ENCODE assay signal across 19 mouse cellular contexts in genomic region chr6:84568880-84569279, GRCm38 (mm10). TPM values are rescaled to one million over a fixed set of nuclear protein-coding genes. Genes with fewer than 3 reads are reported as not detected.
DNase-seq lines count a peak whose midpoint lies in the region; ATAC-seq and TF ChIP-seq lines count a peak whose summit lies in the region.
"Had no signal": no experiment of that assay in that cellular context is flagged by ENCODE, and none has a peak within 500 bp of the region (broad histone marks: within the 10 kb centered on the region; RNA-seq: fewer than 3 reads in every experiment).

No protein-coding gene starts in this region.

- no peak for TF ChIP-seq POLR2A in heart, adult 2 months (IDR thresholded peaks at IDR 0.05; ENCODE audit: insufficient read depth, low read depth, low read length)

- no peaks in the 10 kb centered on the region for H3K79me2 ChIP-seq in heart, adult 2 months (replicated peaks; ENCODE audit: control insufficient read depth, insufficient read depth, low read length)

- H3K9ac ChIP-seq in forebrain, embryonic 12.5 days = no peak overlapping the region
- no peak overlapping the region for H3K9ac ChIP-seq in heart, adult 2 months (ENCODE audit: low read depth, low read length)
- H3K9ac ChIP-seq: forebrain, embryonic 15.5 days; hindbrain, embryonic 14.5 days had no signal

- no peak for TF ChIP-seq CTCF in heart, adult 2 months (IDR thresholded peaks at IDR 0.05)

- intact Hi-C loops in heart, adult 2 months (cut with DNase I) = no loop called here

- TF ChIP-seq EP300 in heart, adult 2 months (IDR thresholded peaks at IDR 0.05; ENCODE audit: insufficient read depth, low read depth, low read length) = no peak

- H3K4me1 ChIP-seq in forebrain, embryonic 10.5 days = peaks cover 31% of the 10 kb centered on the region
- peaks cover 13% of the 10 kb centered on the region for H3K4me1 ChIP-seq in forebrain, embryonic 12.5 days
- H3K4me1 ChIP-seq in heart, adult 2 months (ENCODE audit: control insufficient read depth, insufficient read depth, low read length) = no peaks in the 10 kb centered on the region

- peak overlapping the region; percentile 75 for H3K27ac ChIP-seq in forebrain, embryonic 10.5 days
- H3K27ac ChIP-seq in forebrain, embryonic 12.5 days = no peak overlapping the region
- no peak overlapping the region for H3K27ac ChIP-seq in heart, adult 2 months
- H3K27ac ChIP-seq: forebrain, embryonic 15.5 days; hindbrain, embryonic 14.5 days had no signal

- no peaks in the 10 kb centered on the region for H3K36me3 ChIP-seq in forebrain, embryonic 10.5 days (replicated peaks)
- H3K36me3 ChIP-seq in forebrain, embryonic 12.5 days (replicated peaks) = no peaks in the 10 kb centered on the region
- no peaks in the 10 kb centered on the region for H3K36me3 ChIP-seq in heart, adult 2 months (ENCODE audit: control insufficient read depth, insufficient read depth, low read length)
- H3K36me3 ChIP-seq: forebrain, embryonic 15.5 days; G1E had no signal

- 85% methylated on average over 6 of the region's 6 CpGs for WGBS in forebrain, embryonic 10.5 days
- 82% methylated on average over 6 of the region's 6 CpGs for WGBS in forebrain, embryonic 12.5 days
- WGBS in heart, adult 2 months = 63% methylated on average over 6 of the region's 6 CpGs

- H3K4me2 ChIP-seq in forebrain, embryonic 12.5 days = no peak overlapping the region
- H3K4me2 ChIP-seq: forebrain, embryonic 15.5 days; heart, embryonic 11.5 days; hindbrain, embryonic 14.5 days had no signal

- H3K9me3 ChIP-seq in forebrain, embryonic 10.5 days = no peaks in the 10 kb centered on the region
- H3K9me3 ChIP-seq in forebrain, embryonic 12.5 days = no peaks in the 10 kb centered on the region
- H3K9me3 ChIP-seq: forebrain, embryonic 15.5 days; G1E had no signal

- H3K4me3 ChIP-seq in forebrain, embryonic 10.5 days = no peak overlapping the region
- no peak overlapping the region for H3K4me3 ChIP-seq in forebrain, embryonic 12.5 days (replicated peaks)
- no peak overlapping the region for H3K4me3 ChIP-seq in heart, adult 2 months
- H3K4me3 ChIP-seq: forebrain, embryonic 15.5 days had no signal

- DNase-seq in forebrain, embryonic 10.5 days (ENCODE audit: extremely low spot score, low spot score) = no peak
- DNase-seq in 416B (ENCODE audit: low read depth) = peak; percentile 87
- DNase-seq in lung, postnatal 4 days = no peak
- DNase-seq in heart, adult 2 months = no peak
- DNase-seq: adrenal gland, postnatal 10 days; adrenal gland, postnatal 36 days; B cell, adult 2 months; cerebellum, adult 2 months; cerebellum, adult 9-11 months; gastrocnemius, postnatal 25 days had no signal

- peaks cover 33% of the 10 kb centered on the region for H3K27me3 ChIP-seq in forebrain, embryonic 10.5 days (ENCODE audit: poor library complexity, severe bottlenecking)
- peaks cover 13% of the 10 kb centered on the region; the same call in 1 of the 2 replicates for H3K27me3 ChIP-seq in forebrain, embryonic 12.5 days
- no peaks in the 10 kb centered on the region for H3K27me3 ChIP-seq in heart, adult 2 months (ENCODE audit: control insufficient read depth, insufficient read depth, low read length)
- H3K27me3 ChIP-seq: forebrain, embryonic 15.5 days; Patski had no signal

- ATAC-seq in forebrain, embryonic 12.5 days (ENCODE audit: low FRiP score) = no peak
- ATAC-seq in granulocyte monocyte progenitor cell, adult 5-6 weeks (replicated peaks; ENCODE audit: poor library complexity, severe bottlenecking) = peak; percentile 60
- ATAC-seq: forebrain, embryonic 15.5 days; intestine, postnatal 0 days; Patski had no signal

RNA-seq across cellular contexts. Expression of gene Cyp26b1, which starts 24.8 kb away (rescaled TPM):
- 0.90 and 1.2 TPM in 2 replicates for polyA plus RNA-seq in forebrain, embryonic 10.5 days (2016; fragmentation: Nextera tagmentation; extraction: Ambion mirVana)
- 1.4 and 1.9 TPM in 2 replicates for polyA plus RNA-seq in forebrain, embryonic 12.5 days (2016; fragmentation: Nextera tagmentation; extraction: Ambion mirVana)
- total RNA-seq in granulocyte monocyte progenitor cell, adult 5-6 weeks (2014; fragmentation: Nextera tagmentation) = not detected in 2 replicates
- not detected in 2 replicates for total RNA-seq in granulocyte monocyte progenitor cell, adult 5-6 weeks (2017)
- total RNA-seq in heart, adult 2 months (2021) = 10 to 100 TPM; 17.1 to 41.4 TPM
- polyA plus RNA-seq in heart, adult 2 months (2012; rRNA removed) = 1.8 and 30.9 TPM in 2 replicates
- total RNA-seq: CH12.LX had no signal
